Mouse (Mus musculus) embryonic facial prominence, embryonic 15.5 days (tissue): ENCODE results near the gene 1700016C15Rik. TPM values are rescaled to one million over a fixed set of nuclear protein-coding genes. Genes with fewer than 3 reads are reported as not detected.

Source experiments
- ATAC-seq: fragments of 200-750 bp; cut with Nextera tagmentation; 2 replicates; pipeline ENCODE4 v1.8.0; 2017; ENCODE audit warnings: low read depth, moderate TSS enrichment; ENCODE audit not compliant: insufficient number of reproducible peaks, low FRiP score, low TSS enrichment
- H3K27ac ChIP-seq: fragments of 300-500 bp; sonication (generic); replicated peaks from 2 replicates; pipeline ENCODE4 v1.5.1; 2015; ENCODE audit warnings: mild to moderate bottlenecking, inconsistent platforms
- H3K27me3 ChIP-seq: fragments of 300-500 bp; sonication (generic); 2 replicates; pipeline ENCODE4 v1.6.1; 2015; ENCODE audit warnings: inconsistent platforms
- H3K36me3 ChIP-seq: fragments of 300-500 bp; sonication (generic); 2 replicates; pipeline ENCODE4 v1.6.1; 2015; ENCODE audit warnings: mild to moderate bottlenecking, inconsistent platforms
- H3K4me1 ChIP-seq: fragments of 300-500 bp; sonication (generic); 2 replicates; pipeline ENCODE4 v1.6.1; 2015; ENCODE audit warnings: inconsistent platforms
- H3K4me2 ChIP-seq: fragments of 300-500 bp; sonication (generic); replicated peaks from 2 replicates; pipeline ENCODE4 v1.6.1; 2015; ENCODE audit warnings: mild to moderate bottlenecking, inconsistent platforms
- H3K4me3 ChIP-seq: fragments of 300-500 bp; sonication (generic); replicated peaks from 2 replicates; pipeline ENCODE4 v1.5.1; 2015; ENCODE audit warnings: mild to moderate bottlenecking, inconsistent platforms
- H3K9ac ChIP-seq: fragments of 300-500 bp; sonication (generic); 2 replicates; pipeline ENCODE4 v1.6.1; 2015; ENCODE audit warnings: inconsistent platforms
- H3K9me3 ChIP-seq: fragments of 300-500 bp; sonication (generic); replicated peaks from 2 replicates; pipeline ENCODE4 v1.6.1; 2016; ENCODE audit warnings: inconsistent platforms
- WGBS: fragments of 180-500 bp; shearing (Covaris S2); methylation state at CpG from one replicate; pipeline ENCODE4 v1.1.7; 2015; 5-methylcytosine and 5-hydroxymethylcytosine counted together
- polyA plus RNA-seq: library from polyadenylated mRNA; unstranded; fragments of >200 nt; fragmentation: Nextera tagmentation; extraction: Ambion mirVana; gene quantifications from 2 replicates; pipeline ENCODE4 v1.2.1, GENCODE M21; 2015

The 1700016C15Rik gene
- polyA plus RNA-seq, result 0.98 and 1.2 TPM in 2 replicates

DNA sequence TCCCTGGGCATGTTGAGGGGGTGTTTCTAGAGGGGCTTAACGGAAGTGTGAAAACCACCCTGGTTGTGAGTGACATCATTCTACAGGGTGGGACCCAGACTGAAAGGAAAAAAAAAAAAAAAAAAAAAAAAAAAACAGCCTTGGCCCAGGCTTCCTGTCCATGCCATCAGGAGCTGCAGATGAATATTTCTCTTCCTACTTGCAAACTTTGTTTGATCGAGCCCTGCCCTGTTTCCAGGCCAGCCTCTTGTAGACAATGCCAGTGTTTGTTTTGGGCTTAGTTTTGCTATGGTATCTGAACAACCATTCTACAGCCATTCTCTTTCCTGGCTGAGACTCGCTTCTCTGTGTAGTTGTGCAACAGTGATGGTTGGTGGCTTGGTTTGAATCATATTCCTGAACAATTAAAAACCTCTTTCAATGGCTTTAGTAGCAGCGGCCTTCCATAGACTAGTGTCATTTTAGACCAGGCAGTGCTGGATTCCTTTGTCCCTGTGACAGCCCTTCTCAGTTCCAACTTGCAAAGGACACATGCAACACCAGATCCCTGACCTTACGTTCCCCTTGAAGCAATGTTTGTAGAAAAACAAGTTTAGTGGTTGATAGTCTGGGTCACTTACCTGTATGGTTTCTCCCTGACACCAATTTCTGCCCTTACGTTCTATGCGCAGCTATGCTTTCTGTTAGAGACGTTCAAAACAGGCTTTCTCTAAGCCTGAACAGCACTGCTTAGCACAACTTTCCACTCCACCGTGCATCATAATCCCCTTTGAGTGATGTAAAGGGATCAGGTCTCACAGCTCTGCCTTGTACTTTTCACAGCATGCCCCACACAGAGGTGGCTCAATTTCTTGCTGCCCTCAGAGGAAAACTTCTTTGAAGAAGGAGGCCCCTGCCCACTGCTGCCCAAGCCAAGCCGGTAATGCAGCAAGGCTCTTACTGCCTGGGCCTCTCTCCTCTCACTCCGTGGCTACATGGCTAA lies at the start of gene 1700016C15Rik:
Gene 1700016C15Rik, plus strand, starts transcription at position 772 of the 982 bp plus-strand sequence.
- Histone ChIP-seq H3K27ac (no peak within 1 kb of the TSS), H3K4me1 (no peaks in the 10 kb centered on the region), H3K36me3 (no peaks in the 10 kb centered on the region), H3K27me3 (no peaks in the 10 kb centered on the region), H3K4me2 (no peak within 1 kb of the TSS), H3K9me3 (0 out of 2 replicates have a peak, but pooled peaks cover 4% of the 10 kb centered on the region), H3K4me3 (no peak within 1 kb of the TSS), H3K9ac (no peak within 1 kb of the TSS)
- ATAC-seq, result peak; percentile 8; the same call in 1 of the 2 replicates
- 51% methylated on average over 11 of the region's 11 CpGs for WGBS

GRCm38 (mm10) chr1:177681239-177681638 lies 48.4 kb upstream of the 1700016C15Rik start:
- no peak overlapping the region for H3K4me3 ChIP-seq
- no peaks in the 10 kb centered on the region for H3K36me3 ChIP-seq
- H3K4me1 ChIP-seq, result 0 out of 2 replicates have a peak, but pooled peaks cover 9% of the 10 kb centered on the region
- no peak overlapping the region for H3K9ac ChIP-seq
- no peaks in the 10 kb centered on the region for H3K9me3 ChIP-seq
- no peak overlapping the region for H3K27ac ChIP-seq
- no peak overlapping the region for H3K4me2 ChIP-seq
- WGBS, result 72% methylated on average over 11 of the region's 11 CpGs
- no peaks in the 10 kb centered on the region for H3K27me3 ChIP-seq
- no peak for ATAC-seq

GRCm38 (mm10) chr1:177683931-177684836 lies 45.4 kb upstream of the 1700016C15Rik start:
- no peak overlapping the region for H3K27ac ChIP-seq
- no peaks in the 10 kb centered on the region for H3K36me3 ChIP-seq
- 0 out of 2 replicates have a peak, but pooled peaks cover 9% of the 10 kb centered on the region for H3K4me1 ChIP-seq
- WGBS, result 37% methylated on average over 18 of the region's 18 CpGs
- ATAC-seq, result no peak; the same call in 1 of the 2 replicates
- H3K9ac ChIP-seq, result no peak overlapping the region
- no peaks in the 10 kb centered on the region for H3K27me3 ChIP-seq
- H3K9me3 ChIP-seq, result no peaks in the 10 kb centered on the region
- H3K4me3 ChIP-seq, result no peak overlapping the region
- peak overlapping the region; percentile 15; the same call in 1 of the 2 replicates for H3K4me2 ChIP-seq

DNA sequence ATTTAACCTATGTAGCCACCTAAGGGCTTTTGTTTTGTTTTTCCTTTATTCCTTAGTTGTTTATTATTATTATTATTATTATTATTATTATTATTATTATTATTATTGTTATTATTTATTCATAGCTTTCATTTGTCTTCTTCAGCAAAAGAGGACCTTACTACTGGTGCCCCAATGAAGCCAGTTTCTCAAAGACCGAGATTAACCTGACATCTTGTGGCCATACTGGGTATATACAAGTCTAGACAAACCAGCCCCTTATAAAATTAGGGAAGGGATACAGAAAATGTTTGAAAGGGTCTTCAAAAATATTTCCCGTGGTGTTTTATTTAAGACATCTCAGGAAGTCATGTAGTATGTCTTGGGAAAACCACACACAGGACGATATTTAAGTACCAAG lies 44.7 kb upstream of the 1700016C15Rik start:
- WGBS, result 9% methylated on average over 3 of the region's 3 CpGs
- Histone ChIP-seq H3K9me3 (no peaks in the 10 kb centered on the region), H3K4me1 (0 out of 2 replicates have a peak, but pooled peaks cover 9% of the 10 kb centered on the region), H3K36me3 (no peaks in the 10 kb centered on the region), H3K4me3 (no peak overlapping the region), H3K27me3 (no peaks in the 10 kb centered on the region), H3K4me2 (no peak overlapping the region), H3K9ac (no peak overlapping the region), H3K27ac (no peak overlapping the region)
- no peak for ATAC-seq

GRCm38 (mm10) chr1:177686137-177686536 lies 43.5 kb upstream of the 1700016C15Rik start:
- H3K27me3 ChIP-seq, result no peaks in the 10 kb centered on the region
- ATAC-seq, result no peak
- H3K9me3 ChIP-seq, result no peaks in the 10 kb centered on the region
- H3K27ac ChIP-seq, result no peak overlapping the region
- H3K9ac ChIP-seq, result no peak overlapping the region
- H3K4me1 ChIP-seq, result 0 out of 2 replicates have a peak, but pooled peaks cover 9% of the 10 kb centered on the region
- H3K4me2 ChIP-seq, result no peak overlapping the region
- 68% methylated on average over 3 of the region's 3 CpGs for WGBS
- H3K36me3 ChIP-seq, result no peaks in the 10 kb centered on the region
- H3K4me3 ChIP-seq, result no peak overlapping the region

DNA sequence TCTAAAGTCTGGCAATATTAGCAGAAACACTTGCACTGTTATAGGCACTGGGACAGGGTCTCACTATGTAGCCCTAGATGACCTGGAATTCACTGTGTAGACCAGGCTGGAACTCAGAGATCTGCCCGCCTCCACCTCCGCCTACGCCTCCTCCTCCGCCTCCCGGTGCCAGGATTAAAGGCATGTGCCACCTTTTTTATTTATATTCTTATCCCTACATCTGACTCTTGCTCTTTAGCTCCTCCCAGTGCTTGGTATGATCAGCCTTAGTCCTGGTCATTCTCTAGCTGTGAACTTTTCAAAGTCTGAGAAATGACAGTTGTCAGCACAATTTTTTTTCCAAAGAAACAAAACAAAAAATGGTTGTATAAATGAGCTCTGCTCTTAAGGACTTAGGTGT lies 42.6 kb upstream of the 1700016C15Rik start:
- no peaks in the 10 kb centered on the region for H3K9me3 ChIP-seq
- no peaks in the 10 kb centered on the region for H3K36me3 ChIP-seq
- no peak overlapping the region for H3K9ac ChIP-seq
- WGBS, result 85% methylated on average over 5 of the region's 5 CpGs
- no peaks in the 10 kb centered on the region for H3K27me3 ChIP-seq
- no peak for ATAC-seq
- H3K4me3 ChIP-seq, result no peak overlapping the region
- no peak overlapping the region for H3K4me2 ChIP-seq
- no peak overlapping the region for H3K27ac ChIP-seq
- H3K4me1 ChIP-seq, result 0 out of 2 replicates have a peak, but pooled peaks cover 9% of the 10 kb centered on the region

GRCm38 (mm10) chr1:177692491-177692890 lies 37.1 kb upstream of the 1700016C15Rik start:
- H3K36me3 ChIP-seq, result no peaks in the 10 kb centered on the region
- H3K4me2 ChIP-seq, result no peak overlapping the region
- no peak overlapping the region for H3K9ac ChIP-seq
- H3K27me3 ChIP-seq, result no peaks in the 10 kb centered on the region
- H3K4me1 ChIP-seq, result no peaks in the 10 kb centered on the region
- H3K4me3 ChIP-seq, result no peak overlapping the region
- 41% methylated on average over 11 of the region's 11 CpGs for WGBS
- no peaks in the 10 kb centered on the region for H3K9me3 ChIP-seq
- no peak overlapping the region for H3K27ac ChIP-seq
- ATAC-seq, result no peak

GRCm38 (mm10) chr1:177693486-177694252 lies 35.9 kb upstream of the 1700016C15Rik start:
- Histone ChIP-seq H3K4me3 (no peak overlapping the region), H3K9me3 (no peaks in the 10 kb centered on the region), H3K9ac (no peak overlapping the region), H3K27me3 (no peaks in the 10 kb centered on the region), H3K4me2 (no peak overlapping the region), H3K27ac (no peak overlapping the region), H3K4me1 (no peaks in the 10 kb centered on the region), H3K36me3 (no peaks in the 10 kb centered on the region)
- no peak for ATAC-seq
- WGBS, result 65% methylated on average over 9 of the region's 9 CpGs

- H3K4me1 ChIP-seq, result 0 out of 2 replicates have a peak, but pooled peaks cover 3% of the 10 kb centered on the region
- no peak for ATAC-seq
- WGBS, result 66% methylated on average over 8 of the region's 8 CpGs
- no peaks in the 10 kb centered on the region for H3K27me3 ChIP-seq
- H3K36me3 ChIP-seq, result no peaks in the 10 kb centered on the region
- H3K9ac ChIP-seq, result no peak overlapping the region
- no peak overlapping the region for H3K4me3 ChIP-seq
- H3K27ac ChIP-seq, result no peak overlapping the region
- no peaks in the 10 kb centered on the region for H3K9me3 ChIP-seq
- H3K4me2 ChIP-seq, result no peak overlapping the region
Measured at GRCm38 (mm10) chr1:177700560-177700959, 29.1 kb upstream of the 1700016C15Rik start.

GRCm38 (mm10) chr1:177702481-177703146 lies 27.0 kb upstream of the 1700016C15Rik start:
- Histone ChIP-seq H3K36me3 (no peaks in the 10 kb centered on the region), H3K9me3 (no peaks in the 10 kb centered on the region), H3K27ac (no peak overlapping the region), H3K4me1 (0 out of 2 replicates have a peak, but pooled peaks cover 3% of the 10 kb centered on the region), H3K9ac (peak overlapping the region; percentile 40), H3K4me2 (peak overlapping the region; percentile 82), H3K27me3 (no peaks in the 10 kb centered on the region), H3K4me3 (peak overlapping the region; percentile 48)
- peak; percentile 78 for ATAC-seq
- WGBS, result 1% methylated on average over 15 of the region's 15 CpGs
